In the genomic region with DNA sequence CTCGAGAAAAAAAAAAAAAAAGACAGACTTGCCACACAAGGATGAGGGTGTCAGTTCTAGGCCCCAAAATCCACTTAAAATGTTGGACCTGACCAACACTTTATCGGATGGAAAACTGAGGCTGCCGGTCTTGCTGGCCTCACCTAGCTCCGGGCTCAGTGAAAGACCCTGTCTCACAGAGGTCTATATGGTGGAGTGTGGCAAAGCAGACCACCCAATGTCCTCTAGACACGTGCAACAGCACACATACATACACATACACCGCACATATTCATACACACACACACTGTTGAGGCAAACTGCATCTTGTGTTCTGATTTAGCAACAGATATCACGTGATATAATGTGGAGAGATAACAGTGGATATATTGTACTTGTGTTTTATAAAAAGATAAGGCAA, we compare ENCODE assay signal across 10 mouse cellular contexts. TPM values are rescaled to one million over a fixed set of nuclear protein-coding genes. Genes with fewer than 3 reads are reported as not detected.
DNase-seq lines count a peak whose midpoint lies in the region; ATAC-seq and TF ChIP-seq lines count a peak whose summit lies in the region.
"Had no signal": no experiment of that assay in that cellular context is flagged by ENCODE, and none has a peak within 500 bp of the region (broad histone marks: within the 10 kb centered on the region; RNA-seq: fewer than 3 reads in every experiment).

No protein-coding gene starts in this region.

- peak overlapping the region; percentile 56; the same call in 1 of the 2 replicates for H3K4me2 ChIP-seq in lung, postnatal 0 days (replicated peaks; ENCODE audit: low read depth, low read length)
- peak overlapping the region; percentile 39; the same call in 1 of the 2 replicates for H3K4me2 ChIP-seq in limb, embryonic 11.5 days (ENCODE audit: low read depth, severe bottlenecking)
- H3K4me2 ChIP-seq in stomach, embryonic 16.5 days (ENCODE audit: low read depth, low read length): peak overlapping the region; percentile 53; the same call in 1 of the 2 replicates

- H3K4me1 ChIP-seq in lung, postnatal 0 days (ENCODE audit: insufficient read depth, low read depth, low read length): no peaks in the 10 kb centered on the region
- no peaks in the 10 kb centered on the region for H3K4me1 ChIP-seq in limb, embryonic 11.5 days (ENCODE audit: control insufficient read depth, insufficient read depth, low read length)
- H3K4me1 ChIP-seq in stomach, embryonic 16.5 days (ENCODE audit: control insufficient read depth, insufficient read depth, low read length): no peaks in the 10 kb centered on the region

- TF ChIP-seq CTCF in gastrocnemius, adult 2 months (IDR thresholded peaks at IDR 0.05): no peak
- TF ChIP-seq CTCF in lung, postnatal 0 days (IDR thresholded peaks at IDR 0.05): no peak

- H3K27me3 ChIP-seq in lung, postnatal 0 days (replicated peaks; ENCODE audit: insufficient read depth, low read length): no peaks in the 10 kb centered on the region
- H3K27me3 ChIP-seq in limb, embryonic 11.5 days (ENCODE audit: control insufficient read depth, insufficient read depth, low read length): no peaks in the 10 kb centered on the region
- no peaks in the 10 kb centered on the region for H3K27me3 ChIP-seq in stomach, embryonic 16.5 days (ENCODE audit: control insufficient read depth, insufficient read depth, low read length)

- no peak overlapping the region for H3K4me3 ChIP-seq in gastrocnemius, adult 2 months
- no peak overlapping the region for H3K4me3 ChIP-seq in lung, postnatal 0 days (ENCODE audit: low read depth, low read length)
- no peak overlapping the region for H3K4me3 ChIP-seq in limb, embryonic 11.5 days (ENCODE audit: low read depth, low read length)
- H3K4me3 ChIP-seq in stomach, embryonic 16.5 days (replicated peaks; ENCODE audit: low read length): peak overlapping the region; percentile 32; the same call in 1 of the 2 replicates

- WGBS in lung, postnatal 0 days: 67% methylated on average over 7 of the region's 7 CpGs
- 49% methylated on average over 7 of the region's 7 CpGs for WGBS in limb, embryonic 11.5 days
- 62% methylated on average over 7 of the region's 7 CpGs for WGBS in stomach, embryonic 16.5 days

- no peak for DNase-seq in gastrocnemius, adult 2 months
- no peak for DNase-seq in gastrocnemius, postnatal 36 days
- no peak for DNase-seq in lung, postnatal 0 days (ENCODE audit: low spot score)
- DNase-seq in lung, postnatal 25 days (ENCODE audit: low spot score): no peak
- no peak for DNase-seq in limb, embryonic 11.5 days (ENCODE audit: low spot score)
- no peak for DNase-seq in right cerebral cortex, postnatal 36 days (ENCODE audit: low spot score in 2 of 2)
- DNase-seq: layer of hippocampus, adult 9-11 months; right cerebral cortex, postnatal 25 days had no signal

- TF ChIP-seq EP300 in lung, postnatal 0 days (IDR thresholded peaks at IDR 0.05): no peak

- H3K27ac ChIP-seq in gastrocnemius, adult 2 months: peak overlapping the region; percentile 44
- H3K27ac ChIP-seq in lung, postnatal 0 days (ENCODE audit: low read length): no peak overlapping the region
- no peak overlapping the region for H3K27ac ChIP-seq in limb, embryonic 11.5 days (replicated peaks; ENCODE audit: low read depth, low read length)
- H3K27ac ChIP-seq in stomach, embryonic 16.5 days (ENCODE audit: low read length): no peak overlapping the region

- H3K36me3 ChIP-seq in lung, postnatal 0 days (ENCODE audit: insufficient read depth, low read length): no peaks in the 10 kb centered on the region
- H3K36me3 ChIP-seq in limb, embryonic 11.5 days (ENCODE audit: control insufficient read depth, insufficient read depth, low read length): no peaks in the 10 kb centered on the region
- no peaks in the 10 kb centered on the region for H3K36me3 ChIP-seq in stomach, embryonic 16.5 days (ENCODE audit: control insufficient read depth, insufficient read depth, low read length)

- intact Hi-C loops in gastrocnemius, adult 2 months (cut with DNase I): no loop called here
- intact Hi-C loops in gastrocnemius, postnatal 36 days (cut with DNase I): loop anchor here (2.0 kb wide), 1 partner anchor 15 kb away; no protein-coding TSS in a partner anchor

- no peak for ATAC-seq in lung, postnatal 0 days
- no peak for ATAC-seq in limb, embryonic 11.5 days (ENCODE audit: insufficient number of reproducible peaks, low FRiP score, low TSS enrichment, low read depth)
- ATAC-seq in stomach, embryonic 16.5 days (ENCODE audit: insufficient read depth, low FRiP score): no peak
- no peak for ATAC-seq in activated CD4-positive, CD25-positive, alpha-beta regulatory T cell, adult 4 months

- H3K9me3 ChIP-seq in lung, postnatal 0 days (ENCODE audit: low read length): no peaks in the 10 kb centered on the region
- H3K9me3 ChIP-seq in limb, embryonic 11.5 days (ENCODE audit: control insufficient read depth, low read length): no peaks in the 10 kb centered on the region
- no peaks in the 10 kb centered on the region; the same call in 1 of the 2 replicates for H3K9me3 ChIP-seq in stomach, embryonic 16.5 days (replicated peaks; ENCODE audit: control insufficient read depth, low read length)

- no peak overlapping the region for H3K9ac ChIP-seq in lung, postnatal 0 days (replicated peaks; ENCODE audit: low read depth)
- no peak overlapping the region; the same call in 1 of the 2 replicates for H3K9ac ChIP-seq in limb, embryonic 11.5 days (ENCODE audit: low read length)
- H3K9ac ChIP-seq in stomach, embryonic 16.5 days (ENCODE audit: low read length): no peak overlapping the region

RNA-seq across cellular contexts. Expression of a gene that starts 15.9 kb away (rescaled TPM):
- 10 to 100 TPM; 14.0 to 18.0 TPM for total RNA-seq in gastrocnemius, adult 2 months (2021)
- 10 to 100 TPM; 13.5 to 15.6 TPM for total RNA-seq in gastrocnemius, postnatal 36 days (2021)
- polyA plus RNA-seq in lung, postnatal 0 days (2015; fragmentation: Nextera tagmentation; extraction: Ambion mirVana): 14.8 and 15.5 TPM in 2 replicates
- 11.5 and 12.1 TPM in 2 replicates for polyA plus RNA-seq in limb, embryonic 11.5 days (2014; fragmentation: Nextera tagmentation; extraction: Ambion mirVana)
- polyA plus RNA-seq in stomach, embryonic 16.5 days (2015; fragmentation: Nextera tagmentation; extraction: Ambion mirVana): 7.6 and 9.5 TPM in 2 replicates
- 1 to 10 TPM; 5.3 to 8.6 TPM for polyA plus RNA-seq in activated CD4-positive, CD25-positive, alpha-beta regulatory T cell, adult 4 months (2017; shearing (Covaris generic))

RNA-seq across cellular contexts. Expression of a gene that starts 22.4 kb away (rescaled TPM):
- total RNA-seq in gastrocnemius, adult 2 months (2021): 1 to 10 TPM; 5.0 to 5.2 TPM
- 1 to 10 TPM; 5.0 TPM for total RNA-seq in gastrocnemius, postnatal 36 days (2021)
- 22.1 and 23.0 TPM in 2 replicates for polyA plus RNA-seq in lung, postnatal 0 days (2015; fragmentation: Nextera tagmentation; extraction: Ambion mirVana)
- 37.7 and 37.8 TPM in 2 replicates for polyA plus RNA-seq in limb, embryonic 11.5 days (2014; fragmentation: Nextera tagmentation; extraction: Ambion mirVana)
- 18.6 and 18.8 TPM in 2 replicates for polyA plus RNA-seq in stomach, embryonic 16.5 days (2015; fragmentation: Nextera tagmentation; extraction: Ambion mirVana)
- polyA plus RNA-seq in activated CD4-positive, CD25-positive, alpha-beta regulatory T cell, adult 4 months (2017; shearing (Covaris generic)): 10 to 100 TPM; 12.3 to 13.8 TPM
